Mouse (Mus musculus) heart, embryonic 10.5 days (tissue): Measurements from ENCODE around the gene Setdb1. TPM values are rescaled to one million over a fixed set of nuclear protein-coding genes. Genes with fewer than 3 reads are reported as not detected.
A peak's percentile ranks its signal among the peaks of the same experiment; 100 is the strongest.
"Not testable (repeated sequence)": the region's sequence is repeated elsewhere in the genome, so short reads cannot be mapped to it uniquely, and the experiment has no call there.

Experiments used
- DNase-seq: peaks from one replicate; pipeline ENCODE4 v3.0.0-alpha.2; 2017; ENCODE audit warnings: low spot score
- H3K27ac ChIP-seq: fragments of 300-500 bp; sonication (generic); 2 replicates; pipeline ENCODE4 v1.5.1; 2016; ENCODE audit warnings: mild to moderate bottlenecking
- H3K27me3 ChIP-seq: fragments of 300-500 bp; sonication (generic); 2 replicates; pipeline ENCODE4 v1.6.1; 2016; ENCODE audit warnings: mild to moderate bottlenecking; ENCODE audit not compliant: poor library complexity, insufficient read depth, severe bottlenecking
- H3K36me3 ChIP-seq: fragments of 300-500 bp; sonication (generic); 2 replicates; pipeline ENCODE4 v1.6.1; 2016; ENCODE audit warnings: mild to moderate bottlenecking, moderate library complexity
- H3K4me1 ChIP-seq: fragments of 300-500 bp; sonication (generic); 2 replicates; pipeline ENCODE4 v1.6.1; 2016; ENCODE audit warnings: mild to moderate bottlenecking
- H3K4me3 ChIP-seq: fragments of 300-500 bp; sonication (generic); 2 replicates; pipeline ENCODE4 v1.5.1; 2016; ENCODE audit warnings: mild to moderate bottlenecking, moderate library complexity
- H3K9me3 ChIP-seq: fragments of 300-500 bp; sonication (generic); 2 replicates; pipeline ENCODE4 v1.6.1; 2016; ENCODE audit warnings: mild to moderate bottlenecking, moderate library complexity
- WGBS: fragments of 180-500 bp; shearing (Covaris S2); methylation state at CpG from one replicate; pipeline ENCODE4 v1.1.7; 2016; 5-methylcytosine and 5-hydroxymethylcytosine counted together
- polyA plus RNA-seq: library from polyadenylated mRNA; unstranded; fragments of >200 nt; fragmentation: Nextera tagmentation; extraction: Ambion mirVana; gene quantifications from 2 replicates; pipeline ENCODE4 v1.2.1, GENCODE M21; 2016

Gene Setdb1
- polyA plus RNA-seq: 33.0 and 42.8 TPM in 2 replicates

DNA sequence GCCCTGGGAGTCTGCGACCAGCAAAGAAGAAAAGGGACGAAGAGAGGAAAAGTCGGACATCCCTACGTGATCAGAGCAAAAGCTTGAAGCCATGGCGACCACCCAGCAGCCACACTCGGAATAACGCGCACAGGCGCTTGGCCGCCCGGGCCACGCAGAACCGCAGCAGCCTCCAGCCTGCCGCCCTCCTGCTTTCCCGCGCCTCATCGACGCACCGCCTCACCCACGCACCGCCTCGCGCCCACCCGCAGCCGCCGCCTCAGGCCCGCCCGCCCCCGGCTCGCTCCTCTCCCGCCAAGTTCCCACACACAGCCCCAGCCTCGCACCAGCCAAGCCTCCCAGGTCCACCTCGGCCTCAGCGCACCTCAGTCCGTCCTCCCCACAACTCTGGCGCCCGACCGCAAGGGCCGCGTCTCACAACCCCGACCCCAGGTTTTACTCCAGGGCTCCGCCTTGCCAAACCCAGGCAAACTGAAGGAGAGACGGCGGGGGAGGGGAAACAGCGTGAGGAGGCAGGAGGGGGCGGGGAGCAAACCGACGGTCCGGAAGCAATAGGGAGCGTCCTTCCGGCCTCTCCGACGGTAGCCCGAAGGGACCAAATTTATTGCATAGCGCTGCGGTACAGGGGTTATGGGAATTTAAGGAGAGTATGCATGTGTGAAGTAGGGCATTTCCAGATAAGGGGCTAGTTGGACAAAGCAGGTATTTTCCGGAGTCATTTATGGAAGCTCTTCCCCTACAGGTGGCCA is at the start of gene Setdb1:
Gene Setdb1, minus strand, starts transcription at position 502 of the 749 bp plus-strand sequence.
- H3K9me3 ChIP-seq, H3K27me3 ChIP-seq, H3K4me1 ChIP-seq: not testable (repeated sequence)
- Histone ChIP-seq H3K36me3 (peaks cover 17% of the 10 kb centered on the region), H3K27ac (peak within 1 kb of the TSS; percentile 79), H3K4me3 (peak within 1 kb of the TSS; percentile 68)
- WGBS: under 1% methylated on average over 35 of the region's 57 CpGs
- DNase-seq: peak; percentile 96

DNA sequence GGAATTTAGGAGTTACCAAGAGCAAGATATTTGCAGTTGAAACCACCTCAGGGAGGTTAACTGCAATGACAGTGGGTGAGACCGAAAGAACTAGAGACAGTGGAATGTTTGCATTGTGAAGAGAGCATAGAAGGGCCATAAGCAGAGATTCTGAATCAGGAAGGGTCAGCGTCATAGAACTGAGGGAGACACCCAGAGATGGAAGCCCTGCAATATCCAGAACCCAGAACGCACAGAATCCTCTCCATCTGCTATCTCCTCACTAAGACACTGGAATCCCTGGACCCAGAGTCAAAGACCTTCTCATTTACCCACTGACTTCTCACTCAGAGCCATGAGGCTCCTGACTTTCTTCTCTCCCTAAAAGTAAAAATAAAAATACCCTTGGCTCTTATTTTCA is 45.7 kb upstream of the Setdb1 start, which contains the start of gene 4930558C23Rik:
Gene 4930558C23Rik, minus strand, starts transcription at position 101 of the 400 bp plus-strand sequence.
- H3K9me3 ChIP-seq: no peaks in the 10 kb centered on the region
- no peaks in the 10 kb centered on the region for H3K27me3 ChIP-seq
- H3K4me1 ChIP-seq: no peaks in the 10 kb centered on the region
- no peak within 1 kb of the TSS for H3K4me3 ChIP-seq
- no peaks in the 10 kb centered on the region for H3K36me3 ChIP-seq
- no peak within 1 kb of the TSS for H3K27ac ChIP-seq
- 89% methylated on average over 3 of the region's 3 CpGs for WGBS
- DNase-seq: no peak

DNA sequence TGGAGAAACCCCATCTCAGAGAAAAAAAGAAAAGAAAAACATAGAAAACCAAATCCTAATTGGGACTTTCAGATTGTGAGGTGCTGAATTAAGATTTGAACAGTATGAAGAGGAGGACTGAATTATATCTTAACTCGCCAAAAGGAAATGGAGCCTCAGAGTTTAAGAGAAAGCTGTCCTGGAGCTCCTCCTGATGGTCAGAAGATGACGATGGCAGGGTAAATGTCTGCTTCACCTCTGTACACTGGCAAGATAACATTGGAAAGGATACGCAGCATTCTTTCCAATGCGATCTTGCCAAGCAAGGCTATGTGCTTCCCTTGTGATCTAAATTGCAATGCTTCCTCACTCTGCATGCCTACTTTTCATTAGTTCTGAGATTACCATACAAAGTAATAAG is 37.4 kb upstream of the Setdb1 start:
- H3K4me1 ChIP-seq: no peaks in the 10 kb centered on the region
- whole genome bisulfite sequencing: 81% methylated on average over 4 of the region's 4 CpGs
- H3K27me3 ChIP-seq: no peaks in the 10 kb centered on the region
- no peaks in the 10 kb centered on the region for H3K9me3 ChIP-seq
- no peaks in the 10 kb centered on the region for H3K36me3 ChIP-seq
- no peak for DNase-seq
- H3K4me3 ChIP-seq: no peak overlapping the region
- no peak overlapping the region for H3K27ac ChIP-seq

DNA sequence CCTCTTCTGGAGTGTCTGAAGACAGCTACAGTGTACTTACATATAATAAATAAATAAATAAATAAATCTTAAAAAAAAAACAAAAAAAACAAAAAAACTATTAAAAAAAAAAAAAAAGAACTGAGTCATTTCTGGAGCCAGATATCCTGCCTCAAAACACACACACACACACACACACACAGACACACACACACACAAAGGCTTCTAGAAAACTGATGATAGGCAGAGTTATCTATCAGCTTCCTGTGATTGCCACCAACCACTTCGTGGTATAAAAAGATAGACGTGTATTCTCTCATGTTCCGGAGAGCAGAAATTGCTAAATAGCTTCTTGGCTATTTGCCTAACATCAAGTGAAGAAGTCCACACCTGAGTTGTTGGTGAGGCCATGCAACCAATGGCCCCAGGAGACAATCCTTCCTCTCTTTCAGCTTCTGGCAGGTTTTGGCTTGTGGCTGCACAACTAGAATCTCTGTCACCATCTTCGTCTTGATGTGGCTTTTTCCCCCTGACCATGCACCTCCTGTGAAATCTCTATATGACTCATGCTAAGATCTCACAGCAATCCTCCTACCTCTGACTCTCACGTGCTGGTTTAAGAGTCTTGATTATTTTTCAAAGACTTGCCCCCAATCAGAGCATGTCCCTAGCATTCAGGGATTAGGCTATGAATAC is 28.5 kb upstream of the Setdb1 start:
- Histone ChIP-seq H3K4me1 (no peaks in the 10 kb centered on the region), H3K36me3 (no peaks in the 10 kb centered on the region), H3K27ac (no peak overlapping the region), H3K27me3 (no peaks in the 10 kb centered on the region), H3K9me3 (no peaks in the 10 kb centered on the region), H3K4me3 (no peak overlapping the region)
- WGBS: 87% methylated on average over 5 of the region's 5 CpGs
- no peak for DNase-seq

DNA sequence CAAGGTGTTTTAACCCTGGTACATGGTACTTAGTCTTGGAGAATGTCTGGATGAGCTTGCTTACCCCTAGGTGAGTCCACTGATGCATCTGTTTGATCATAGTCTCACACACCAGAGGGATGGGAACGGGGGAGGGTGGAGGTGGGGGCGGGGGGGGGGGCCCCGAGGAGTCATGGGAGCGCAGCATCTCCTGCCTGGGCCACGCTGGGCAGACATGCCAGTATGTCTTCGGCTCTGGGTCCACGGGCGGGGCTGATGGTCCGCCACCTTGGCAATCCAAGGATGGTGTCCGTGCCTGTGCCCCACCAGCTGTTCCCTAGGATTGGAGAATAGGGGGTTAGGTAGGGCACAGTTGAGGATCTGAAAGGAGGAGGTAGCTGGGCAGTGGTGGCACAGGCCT is 16.2 kb upstream of the Setdb1 start:
- no peak overlapping the region for H3K27ac ChIP-seq
- H3K9me3 ChIP-seq: peaks cover 10% of the 10 kb centered on the region; the same call in 1 of the 2 replicates
- 82% methylated on average over 10 of the region's 10 CpGs for WGBS
- no peaks in the 10 kb centered on the region for H3K36me3 ChIP-seq
- H3K27me3 ChIP-seq: no peaks in the 10 kb centered on the region
- H3K4me3 ChIP-seq: no peak overlapping the region
- no peaks in the 10 kb centered on the region for H3K4me1 ChIP-seq
- peak; percentile 75 for DNase-seq

DNA sequence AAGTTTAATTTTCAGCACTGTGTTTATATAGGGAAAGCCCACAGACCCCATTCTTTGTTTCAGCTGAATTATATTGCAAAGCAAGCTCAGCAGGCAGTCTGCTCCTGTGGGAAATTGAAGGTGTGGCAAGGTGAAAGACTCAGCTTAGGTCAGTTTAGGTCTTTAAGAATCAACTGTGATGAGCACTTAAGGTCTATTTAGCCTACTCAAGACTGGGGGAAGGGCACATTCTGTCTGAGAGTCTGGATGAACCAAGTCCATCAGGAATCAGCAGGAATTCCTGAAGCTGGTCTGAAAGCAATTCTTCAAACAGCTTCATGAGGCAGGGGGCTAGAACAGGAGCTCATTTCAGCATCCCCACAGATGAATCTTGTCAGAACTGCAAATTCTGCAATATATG is 13.1 kb upstream of the Setdb1 start:
- Histone ChIP-seq H3K27ac (no peak overlapping the region), H3K27me3 (no peaks in the 10 kb centered on the region), H3K9me3 (no peaks in the 10 kb centered on the region), H3K4me3 (no peak overlapping the region), H3K4me1 (no peaks in the 10 kb centered on the region), H3K36me3 (no peaks in the 10 kb centered on the region)
- peak; percentile 11 for DNase-seq

DNA sequence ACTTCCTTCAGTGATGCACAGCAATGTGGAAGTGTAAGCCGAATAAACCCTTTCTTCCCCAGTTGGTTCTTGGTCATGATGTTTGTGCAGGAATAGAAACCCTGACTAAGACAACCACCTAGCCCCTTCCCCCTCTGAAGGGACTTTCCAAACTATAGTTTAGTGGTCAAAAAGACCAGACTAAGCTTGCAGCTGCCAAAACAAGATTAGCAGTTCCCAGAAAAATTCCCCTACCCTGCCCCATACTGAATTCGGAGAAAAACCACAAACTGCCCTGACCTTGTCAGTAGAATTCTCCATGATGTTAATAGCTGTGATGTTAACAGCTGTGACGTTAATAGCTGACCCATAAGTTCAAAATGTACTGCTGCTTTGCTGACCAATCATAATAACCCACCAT is 3.3 kb upstream of the Setdb1 start:
- H3K4me3 ChIP-seq, DNase-seq, H3K27me3 ChIP-seq, H3K9me3 ChIP-seq, H3K36me3 ChIP-seq, H3K27ac ChIP-seq, H3K4me1 ChIP-seq: not testable (repeated sequence)
- 77% methylated on average over 3 of the region's 3 CpGs for WGBS

DNA sequence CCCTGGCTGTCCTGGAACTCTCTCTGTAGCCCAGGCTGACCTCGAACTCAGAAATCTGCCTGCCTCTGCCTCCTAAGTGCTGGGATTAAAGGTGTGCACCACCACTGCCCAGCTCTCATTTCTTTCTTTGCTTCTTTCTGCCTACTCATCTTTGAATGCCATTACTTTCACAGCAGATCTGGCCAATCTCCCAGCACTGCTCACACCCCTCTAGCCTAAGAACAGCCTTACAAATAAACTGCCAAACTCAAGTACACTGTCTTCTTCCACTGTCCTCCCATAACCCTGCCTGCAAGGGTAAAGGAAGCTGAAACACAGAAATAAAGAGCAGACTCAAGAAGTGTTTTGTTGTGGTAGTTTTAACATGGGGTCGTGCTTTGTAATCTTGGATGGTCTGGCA is 744 bp upstream of the Setdb1 start:
- H3K9me3 ChIP-seq: no peaks in the 10 kb centered on the region
- H3K4me3 ChIP-seq: no peak overlapping the region
- peak; percentile 33 for DNase-seq
- WGBS: 90% methylated on average over 2 of the region's 2 CpGs
- H3K36me3 ChIP-seq: peaks cover 12% of the 10 kb centered on the region
- no peaks in the 10 kb centered on the region for H3K27me3 ChIP-seq
- H3K4me1 ChIP-seq: no peaks in the 10 kb centered on the region
- no peak overlapping the region for H3K27ac ChIP-seq

DNA sequence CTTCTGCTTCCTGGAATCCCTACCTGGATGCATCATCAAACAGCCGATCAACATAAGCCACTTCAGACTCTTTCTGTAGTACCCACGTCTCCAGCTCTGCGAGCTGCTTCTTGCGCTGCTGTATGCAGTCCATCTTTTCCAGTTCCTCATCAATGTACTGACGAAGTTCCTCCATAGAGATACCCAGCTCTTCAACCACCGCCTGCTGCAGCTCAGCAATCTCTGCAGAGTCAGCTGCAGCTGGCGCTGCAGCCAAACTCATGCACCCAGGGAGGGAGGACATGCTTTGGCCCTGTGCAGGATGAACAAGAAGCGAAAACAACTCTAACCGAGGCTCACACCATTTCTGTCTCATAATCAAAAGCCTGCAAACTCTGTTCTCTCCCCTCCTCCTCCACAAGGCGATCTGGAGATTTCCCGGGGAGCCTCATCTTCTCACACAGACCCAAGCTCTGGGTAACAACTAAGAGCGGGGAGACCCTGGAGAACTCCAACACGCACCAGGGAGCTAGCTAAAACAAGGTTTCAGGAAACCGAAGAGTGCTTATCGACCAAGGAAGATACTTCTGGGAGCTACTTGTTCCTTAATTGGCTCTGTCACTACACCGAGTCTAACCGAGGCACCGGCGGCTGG is 974 bp downstream of the Setdb1 start:
- H3K27me3 ChIP-seq, DNase-seq, H3K27ac ChIP-seq, H3K9me3 ChIP-seq, H3K4me1 ChIP-seq: not testable (repeated sequence)
- 24% methylated on average over 10 of the region's 19 CpGs for WGBS
- Histone ChIP-seq H3K36me3 (peaks cover 23% of the 10 kb centered on the region), H3K4me3 (peak overlapping the region; percentile 68)

DNA sequence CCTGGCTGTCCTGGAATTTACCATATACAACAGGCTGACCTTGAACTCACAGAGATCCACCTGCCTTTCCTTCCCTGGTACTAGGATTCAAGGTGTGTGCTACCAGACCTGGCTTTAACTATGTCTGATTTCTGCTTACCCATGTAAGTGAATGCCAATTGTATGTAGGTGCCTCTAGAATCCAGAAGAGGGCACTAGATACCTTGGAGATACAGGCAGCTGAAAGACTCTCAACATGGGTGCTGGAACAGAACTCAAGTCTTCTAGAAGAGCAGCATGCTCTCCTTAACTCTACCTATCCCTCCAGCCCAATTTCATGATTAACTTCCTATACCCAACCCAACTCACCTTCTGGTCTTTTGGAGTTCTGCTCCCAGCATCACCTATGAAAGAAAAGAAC is 7.5 kb downstream of the Setdb1 start:
- Histone ChIP-seq H3K27me3 (no peaks in the 10 kb centered on the region), H3K27ac (no peak overlapping the region), H3K4me1 (no peaks in the 10 kb centered on the region), H3K4me3 (no peak overlapping the region), H3K9me3 (no peaks in the 10 kb centered on the region), H3K36me3 (peaks cover 86% of the 10 kb centered on the region)
- DNase-seq: peak; percentile 61

DNA sequence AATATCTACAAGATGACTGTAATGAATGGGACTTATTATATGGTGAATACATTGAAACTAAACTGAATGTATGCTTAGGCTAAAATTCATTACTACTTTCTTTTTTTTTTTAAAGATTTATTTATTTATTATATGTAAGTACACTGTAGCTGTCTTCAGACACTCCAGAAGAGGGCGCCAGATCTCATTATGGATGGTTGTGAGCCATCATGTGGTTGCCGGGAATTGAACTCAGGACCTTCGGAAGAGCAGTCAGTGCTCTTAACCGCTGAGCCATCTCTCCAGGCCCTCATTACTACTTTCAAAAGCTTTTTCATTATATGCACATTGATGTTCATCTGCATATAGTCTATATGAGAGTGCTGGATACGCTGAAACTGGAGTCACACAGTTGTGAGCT is 8.7 kb downstream of the Setdb1 start:
- H3K4me3 ChIP-seq, DNase-seq, H3K4me1 ChIP-seq, H3K9me3 ChIP-seq, H3K27ac ChIP-seq, H3K27me3 ChIP-seq: not testable (repeated sequence)
- H3K36me3 ChIP-seq: peaks cover 88% of the 10 kb centered on the region
- WGBS: 89% methylated on average over 5 of the region's 5 CpGs

DNA sequence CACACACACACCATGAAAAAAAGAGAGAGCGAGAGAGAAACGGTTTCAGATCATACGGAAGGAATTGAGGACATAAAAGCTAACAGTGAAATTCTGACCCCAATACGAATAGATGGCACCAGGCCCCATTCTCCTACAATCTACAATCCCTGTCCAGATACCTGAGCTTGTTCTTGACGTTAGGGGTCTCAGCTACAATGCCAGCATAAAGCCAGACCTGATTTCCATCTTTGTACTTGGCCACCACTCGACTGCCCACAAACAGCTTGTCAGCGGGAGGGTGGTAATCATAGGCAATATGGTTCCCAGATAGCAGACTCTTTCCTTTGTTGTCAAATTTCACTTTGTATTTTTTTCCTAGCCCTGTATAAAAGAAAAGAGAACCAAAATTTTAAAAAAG is 10.5 kb downstream of the Setdb1 start:
- H3K36me3 ChIP-seq: peaks cover 92% of the 10 kb centered on the region
- H3K4me1 ChIP-seq: no peaks in the 10 kb centered on the region
- no peak overlapping the region for H3K27ac ChIP-seq
- H3K4me3 ChIP-seq: no peak overlapping the region
- DNase-seq: peak; percentile 68
- 93% methylated on average over 7 of the region's 7 CpGs for WGBS
- H3K9me3 ChIP-seq: no peaks in the 10 kb centered on the region
- H3K27me3 ChIP-seq: no peaks in the 10 kb centered on the region

DNA sequence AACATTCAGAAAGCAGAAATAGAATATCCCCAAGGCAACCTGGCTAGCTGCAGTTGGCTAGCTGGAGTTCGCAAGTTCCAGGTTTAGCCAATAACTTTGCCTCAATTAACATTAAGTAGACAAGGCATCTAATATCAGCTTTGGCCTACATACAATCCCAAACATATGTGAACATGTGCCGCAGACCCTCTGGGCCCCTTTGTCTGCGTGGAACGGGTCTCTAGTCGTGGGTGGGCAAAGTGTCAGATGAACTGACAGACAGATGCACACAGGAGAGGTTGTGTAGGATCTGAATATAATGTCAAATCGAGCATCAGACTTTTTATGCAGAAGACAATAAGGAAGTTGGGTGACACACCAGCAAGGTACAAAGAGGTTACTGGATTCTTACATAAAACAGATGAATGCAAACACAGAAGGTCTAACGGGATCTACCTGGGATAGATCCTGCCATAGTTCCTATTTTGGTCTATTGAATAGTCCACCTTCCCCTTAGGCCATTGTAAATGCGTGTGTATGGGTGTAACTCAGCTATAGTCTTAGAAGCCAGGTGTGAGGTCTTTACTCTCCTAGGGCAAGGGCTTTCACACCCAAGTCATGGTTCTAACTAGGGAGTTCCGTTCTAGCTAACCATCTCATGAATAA is 13.5 kb downstream of the Setdb1 start:
- not testable (repeated sequence) for H3K27ac ChIP-seq, H3K4me3 ChIP-seq, H3K9me3 ChIP-seq, DNase-seq, H3K4me1 ChIP-seq, H3K27me3 ChIP-seq
- WGBS: 94% methylated on average over 9 of the region's 9 CpGs
- H3K36me3 ChIP-seq: peaks cover 93% of the 10 kb centered on the region
